Mouse (Mus musculus): ENCODE data around the gene Dock1.

Gene Dock1

GRCm38 (mm10) chr7:135053186-135053715, 382.8 kb downstream of the Dock1 start:
- no peak for DNase-seq (ENCODE audit: low spot score in 2 of 2)

DNA sequence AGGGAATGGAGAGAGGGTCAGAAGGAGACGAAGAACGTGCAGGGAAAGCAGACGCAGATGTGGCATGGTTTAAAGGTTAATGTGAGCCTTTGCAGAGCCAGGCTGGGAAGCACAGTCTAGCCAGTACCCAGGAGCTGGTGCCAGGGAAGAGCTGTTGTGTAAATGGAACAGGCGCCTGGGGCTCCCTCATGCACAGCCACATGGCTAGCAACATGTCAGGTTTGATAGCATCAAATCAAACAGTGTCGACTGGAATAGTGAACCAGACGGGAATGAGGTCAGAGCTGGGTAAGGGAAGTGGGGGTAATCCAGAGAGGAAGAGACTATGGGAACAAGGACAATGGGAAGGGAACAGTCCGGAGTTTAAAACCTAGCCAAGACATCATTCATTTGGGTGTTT, 384.2 kb downstream of the Dock1 start:
- no peak for DNase-seq (ENCODE audit: low spot score in 2 of 2)

- no peak for DNase-seq (ENCODE audit: low spot score in 2 of 2)
These were observed 388.6 kb downstream of the Dock1 start for GRCm38 (mm10) chr7:135059071-135059470.

DNA sequence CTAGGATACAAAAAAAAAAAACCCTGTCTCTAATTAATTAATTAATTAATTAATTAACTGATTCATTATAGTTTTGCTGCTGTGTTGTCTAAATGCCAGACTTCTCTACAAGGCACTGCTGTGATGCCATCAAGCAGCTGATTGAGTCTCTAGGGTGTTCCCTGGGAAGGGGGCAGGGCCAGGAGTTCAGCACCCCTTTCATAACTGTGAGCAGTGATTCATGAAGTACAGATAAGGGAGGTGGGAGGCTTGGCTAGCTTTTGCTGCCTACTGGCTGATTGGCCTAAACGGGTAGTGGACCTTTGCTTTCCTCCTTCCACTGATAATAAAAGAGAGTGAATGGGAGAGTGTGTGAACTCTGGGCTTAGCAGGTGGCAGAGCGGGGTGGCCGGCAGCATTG, 389.1 kb downstream of the Dock1 start:
- no peak for DNase-seq (ENCODE audit: low spot score in 2 of 2)

GRCm38 (mm10) chr7:135063886-135064285, 393.4 kb downstream of the Dock1 start:
- DNase-seq (ENCODE audit: low spot score in 2 of 2): no peak

- no peak for DNase-seq (ENCODE audit: low spot score in 2 of 2)
These were observed 394.8 kb downstream of the Dock1 start for GRCm38 (mm10) chr7:135065301-135065700.

- DNase-seq (ENCODE audit: low spot score in 2 of 2): no peak
These were observed 398.4 kb downstream of the Dock1 start for GRCm38 (mm10) chr7:135068887-135069286.

- no peak for DNase-seq (ENCODE audit: low spot score in 2 of 2)
These were observed 406.4 kb downstream of the Dock1 start for GRCm38 (mm10) chr7:135076904-135077303.

GRCm38 (mm10) chr7:135077340-135077739, 406.9 kb downstream of the Dock1 start:
- no peak for DNase-seq (ENCODE audit: low spot score in 2 of 2)

- no peak for DNase-seq (ENCODE audit: low spot score in 2 of 2)
These were observed 407.4 kb downstream of the Dock1 start for GRCm38 (mm10) chr7:135077806-135078205.

GRCm38 (mm10) chr7:135083421-135083820, 413.0 kb downstream of the Dock1 start:
- DNase-seq (ENCODE audit: low spot score in 2 of 2): no peak

GRCm38 (mm10) chr7:135084069-135084468, 413.6 kb downstream of the Dock1 start:
- no peak for DNase-seq (ENCODE audit: low spot score in 2 of 2)

DNA sequence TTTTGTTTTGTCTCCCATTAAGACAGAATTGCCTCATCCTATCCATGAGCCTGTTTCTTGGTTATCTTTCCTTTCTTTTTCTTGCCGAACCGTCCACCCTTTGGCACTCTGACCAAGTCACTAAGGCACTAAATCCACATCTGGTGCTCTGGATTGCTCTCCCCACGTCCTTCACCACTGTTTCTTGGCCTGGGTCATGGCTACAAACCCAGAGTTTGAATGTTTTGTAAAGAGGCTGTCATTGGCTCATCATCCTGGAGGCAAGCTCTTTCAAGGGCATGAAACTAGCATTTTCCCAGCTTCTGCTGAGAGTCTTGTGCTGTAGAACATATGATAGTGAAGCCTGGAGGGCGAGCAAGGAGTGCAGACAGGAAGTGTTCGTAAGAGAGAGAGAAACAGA, 416.1 kb downstream of the Dock1 start:
- DNase-seq (ENCODE audit: low spot score in 2 of 2): no peak

- DNase-seq (ENCODE audit: low spot score in 2 of 2): no peak
These were observed 419.2 kb downstream of the Dock1 start for GRCm38 (mm10) chr7:135089626-135090025.

DNA sequence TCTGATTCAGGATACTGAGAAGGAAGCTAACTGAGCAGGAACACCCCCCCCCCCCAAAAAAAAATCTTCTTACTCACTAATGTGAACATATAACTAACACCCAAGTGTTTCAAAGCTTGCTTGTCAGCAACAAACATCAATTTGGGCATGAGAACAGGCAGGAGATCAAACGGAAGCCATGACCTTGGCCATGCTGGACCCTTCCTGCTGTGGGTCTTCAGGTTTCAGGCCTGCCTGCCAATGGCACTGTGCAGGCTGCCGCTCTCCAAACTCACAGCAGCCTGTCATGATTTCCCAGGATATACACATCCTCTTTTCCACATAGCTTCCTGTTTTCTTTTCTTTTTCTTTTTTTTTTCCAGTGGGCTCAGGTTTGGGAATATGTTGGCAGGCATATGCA, 423.4 kb downstream of the Dock1 start:
- DNase-seq (ENCODE audit: low spot score in 2 of 2): no peak

- DNase-seq (ENCODE audit: low spot score in 2 of 2): no peak
These were observed 431.5 kb downstream of the Dock1 start for GRCm38 (mm10) chr7:135101921-135102320.

DNA sequence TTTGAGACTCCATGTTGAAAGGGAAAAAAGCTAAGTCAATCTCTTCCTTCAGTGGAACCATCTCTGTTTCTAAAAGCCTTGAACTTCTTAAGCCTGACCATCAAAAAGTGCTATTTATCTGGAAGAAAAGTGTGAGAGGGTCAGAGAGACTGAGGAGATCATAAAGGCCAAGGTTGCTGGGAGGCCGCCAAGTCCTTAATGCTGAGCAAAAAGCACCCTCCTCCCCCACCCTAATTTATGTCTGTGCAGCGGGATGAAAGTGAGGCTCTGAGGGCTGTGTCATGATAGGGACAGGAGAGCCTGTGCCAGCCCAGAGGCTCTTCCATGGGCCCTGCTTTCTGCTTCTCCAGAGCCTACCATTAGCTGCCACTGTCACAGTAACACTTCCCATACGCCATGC, 436.1 kb downstream of the Dock1 start:
- no peak for DNase-seq (ENCODE audit: low spot score in 2 of 2)

GRCm38 (mm10) chr7:135110307-135110706, 439.9 kb downstream of the Dock1 start:
- no peak for DNase-seq (ENCODE audit: low spot score in 2 of 2)

GRCm38 (mm10) chr7:135125296-135126065, 455.0 kb downstream of the Dock1 start:
- no peak for DNase-seq (ENCODE audit: low spot score in 2 of 2)

DNA sequence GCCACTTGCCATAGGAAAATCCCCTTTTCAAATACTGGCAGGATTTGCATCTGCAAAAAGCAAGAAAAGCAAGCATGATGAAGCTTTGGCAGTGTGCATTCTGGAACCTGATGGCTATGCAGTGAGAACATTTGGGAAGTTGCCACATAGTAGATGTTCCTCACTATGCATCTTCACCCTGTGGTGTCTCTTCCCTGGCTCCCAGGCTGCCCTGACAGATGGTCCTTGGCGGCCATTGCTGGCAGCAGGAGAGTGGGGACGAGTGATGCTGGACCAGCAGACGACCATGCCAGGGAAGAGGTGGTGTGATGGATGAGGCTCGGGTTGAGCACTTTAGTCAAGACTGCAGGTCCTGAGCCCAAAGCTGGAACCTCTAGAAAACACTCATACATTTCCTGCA, 462.0 kb downstream of the Dock1 start:
- DNase-seq (ENCODE audit: low spot score in 2 of 2): no peak

- DNase-seq (ENCODE audit: low spot score in 2 of 2): no peak
These were observed 464.2 kb downstream of the Dock1 start for GRCm38 (mm10) chr7:135134619-135135018.

- no peak for DNase-seq (ENCODE audit: low spot score in 2 of 2)
These were observed 468.7 kb downstream of the Dock1 start for GRCm38 (mm10) chr7:135139153-135139612.

- DNase-seq (ENCODE audit: low spot score in 2 of 2): no peak
These were observed 474.3 kb downstream of the Dock1 start for GRCm38 (mm10) chr7:135144731-135145130.

GRCm38 (mm10) chr7:135150926-135151325, 480.5 kb downstream of the Dock1 start:
- no peak for DNase-seq (ENCODE audit: low spot score in 2 of 2)
